Mouse (Mus musculus): Measurements from ENCODE around the gene Igfbp7.
A peak's percentile ranks its signal among the peaks of the same experiment; 100 is the strongest.

Gene Igfbp7

DNA sequence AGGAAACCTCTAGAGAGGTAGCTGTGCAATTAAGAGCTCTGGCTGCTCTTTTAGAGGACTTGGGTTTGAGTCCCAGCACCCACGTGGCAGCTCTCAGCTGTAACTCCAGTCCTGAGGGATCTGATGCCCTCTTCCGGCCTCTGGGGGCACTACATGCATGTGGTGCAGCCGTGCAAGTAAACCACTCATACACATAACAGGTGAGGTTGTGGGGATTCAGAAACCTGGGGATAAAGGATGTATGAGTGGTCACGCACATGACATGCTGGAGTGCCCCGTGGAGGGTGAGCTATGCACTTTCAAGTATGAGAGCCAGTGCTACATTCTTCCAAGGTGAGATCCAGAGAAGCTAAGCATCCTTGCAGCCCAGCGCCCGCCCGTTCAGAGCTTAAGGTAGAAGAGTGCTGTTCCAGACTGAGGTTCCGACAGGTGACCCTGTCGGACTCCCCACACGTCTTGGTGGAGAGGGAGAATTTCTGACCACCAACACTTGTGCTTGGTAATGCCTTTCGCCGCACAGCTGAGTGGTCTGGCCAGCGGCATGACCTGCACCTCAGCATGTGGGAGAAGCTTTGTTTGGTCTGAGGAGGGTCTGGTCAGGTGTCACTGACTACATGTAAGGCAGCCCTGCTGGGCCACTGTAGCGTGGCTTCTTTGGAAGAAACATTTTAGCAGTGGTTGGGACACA, 57.7 kb downstream of the Igfbp7 start:
- DNase-seq (ENCODE audit: low spot score) = no peak

- no peak for DNase-seq (ENCODE audit: low spot score)
Observed at GRCm38 (mm10) chr5:77348901-77349300, 58.9 kb downstream of the Igfbp7 start.

GRCm38 (mm10) chr5:77340033-77340432, 67.8 kb downstream of the Igfbp7 start:
- no peak for DNase-seq (ENCODE audit: low spot score)

DNA sequence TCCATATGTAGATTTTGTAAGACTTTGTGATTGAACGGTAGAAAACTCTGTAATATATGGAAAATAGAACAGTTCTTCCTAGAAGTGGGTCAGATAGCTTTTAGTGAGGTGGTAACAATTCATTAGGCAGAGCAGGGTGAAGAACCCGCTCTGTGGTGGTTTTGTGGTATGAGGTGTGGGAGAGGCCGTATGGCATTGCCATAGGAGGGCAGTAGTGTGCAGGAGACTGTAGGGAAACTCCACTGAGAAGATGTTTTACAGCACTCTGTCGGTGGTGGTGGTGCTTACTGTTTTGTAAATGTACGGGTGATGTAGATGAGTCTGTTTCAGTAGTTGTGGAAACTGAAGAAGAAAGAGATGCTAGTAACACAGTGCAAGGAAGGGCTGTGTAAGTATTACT, 77.7 kb downstream of the Igfbp7 start:
- no peak for DNase-seq (ENCODE audit: low spot score)

DNA sequence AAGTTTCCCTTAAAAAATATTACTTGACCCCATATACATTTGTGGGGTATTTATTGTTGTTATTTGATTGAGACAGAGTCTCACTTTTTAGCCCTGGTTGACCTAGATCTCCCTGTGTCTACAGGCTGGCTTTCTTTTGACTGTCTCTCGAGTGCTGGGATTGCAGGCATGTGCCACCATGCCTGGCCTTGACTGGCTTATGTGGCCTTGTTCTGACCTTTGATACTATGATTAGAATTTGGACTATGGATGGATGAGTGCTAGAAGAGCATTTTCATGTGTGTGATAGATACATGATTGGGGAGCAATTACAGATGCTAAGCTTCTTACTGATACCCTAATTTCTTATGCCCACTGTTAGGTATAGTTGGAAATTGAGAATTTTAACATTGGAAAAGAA, 82.9 kb downstream of the Igfbp7 start:
- DNase-seq (ENCODE audit: low spot score) = no peak

- no peak for DNase-seq (ENCODE audit: low spot score)
Observed at GRCm38 (mm10) chr5:77314986-77315385, 92.9 kb downstream of the Igfbp7 start.

DNA sequence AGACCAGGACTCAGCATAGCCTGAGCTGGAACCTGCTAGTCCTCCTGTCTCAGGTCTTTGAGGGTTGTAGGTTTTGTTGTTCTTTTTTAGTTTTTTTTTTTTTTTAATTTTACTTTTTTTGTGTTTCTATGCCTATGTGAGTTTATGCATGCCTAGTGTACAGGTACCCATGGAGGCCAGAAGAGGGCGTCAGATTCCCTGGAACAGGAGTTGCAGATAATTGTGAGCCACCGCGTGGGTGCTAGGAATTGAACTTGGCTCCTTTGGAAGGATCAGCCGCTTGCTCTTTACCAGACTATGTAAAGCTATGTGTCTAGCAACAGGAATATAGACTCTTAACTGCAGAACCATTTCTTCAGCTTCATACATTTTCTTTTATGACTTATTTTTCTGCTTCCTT, 93.6 kb downstream of the Igfbp7 start:
- no peak for DNase-seq (ENCODE audit: low spot score)

DNA sequence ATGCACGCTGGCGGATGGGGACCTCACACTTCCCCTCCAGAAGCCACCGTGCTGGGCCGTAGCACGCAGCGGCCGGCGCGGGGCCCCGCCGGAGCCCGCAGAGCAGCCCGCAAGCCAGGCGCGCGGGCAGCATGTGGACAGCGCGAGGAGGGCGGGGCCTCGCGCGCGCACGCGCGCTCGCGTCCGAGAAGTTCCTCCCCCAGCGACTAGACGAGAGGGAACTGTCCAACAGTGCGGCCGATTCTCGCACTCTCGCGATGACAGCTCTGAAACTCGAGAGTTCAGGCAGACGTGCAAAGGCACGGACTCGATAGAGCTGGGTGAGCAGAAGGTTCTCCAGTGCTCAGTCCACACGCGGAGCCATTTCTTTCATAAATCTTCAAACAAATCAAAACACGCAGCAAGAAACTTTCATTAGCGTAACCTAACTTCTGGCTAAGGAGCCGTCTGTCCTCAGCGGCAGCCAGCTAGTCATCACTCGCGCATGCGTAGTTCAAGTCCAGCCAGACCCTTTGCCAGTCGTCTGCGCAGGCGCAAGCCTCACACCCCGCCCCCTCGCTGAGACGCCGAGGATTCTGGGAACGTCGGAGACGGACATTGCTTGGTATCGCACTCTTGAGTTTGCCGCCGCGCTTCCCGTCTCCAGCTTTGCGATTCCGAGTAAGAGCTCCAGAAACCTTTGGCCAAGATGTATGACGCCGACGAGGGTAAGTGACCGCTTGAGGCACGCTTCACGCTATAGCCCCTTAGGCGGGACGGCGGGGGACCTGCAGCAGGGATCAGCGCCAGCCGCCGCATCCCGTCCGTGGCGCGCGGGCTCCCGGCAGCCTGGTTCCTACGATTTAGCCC, 97.7 kb downstream of the Igfbp7 start, which contains the start of the genes Noa1 and Polr2b:
TSS of gene Noa1 (minus strand) at position 161 of the 849 bp plus-strand sequence.
TSS of gene Polr2b (plus strand) at position 224 of the 849 bp plus-strand sequence.
- peak; percentile 94 for DNase-seq (ENCODE audit: low spot score)

- no peak for DNase-seq (ENCODE audit: low spot score)
Observed at GRCm38 (mm10) chr5:77309051-77309906, 98.6 kb downstream of the Igfbp7 start.

- no peak for DNase-seq (ENCODE audit: low spot score)
Observed at GRCm38 (mm10) chr5:77307821-77308553, 99.9 kb downstream of the Igfbp7 start.

DNA sequence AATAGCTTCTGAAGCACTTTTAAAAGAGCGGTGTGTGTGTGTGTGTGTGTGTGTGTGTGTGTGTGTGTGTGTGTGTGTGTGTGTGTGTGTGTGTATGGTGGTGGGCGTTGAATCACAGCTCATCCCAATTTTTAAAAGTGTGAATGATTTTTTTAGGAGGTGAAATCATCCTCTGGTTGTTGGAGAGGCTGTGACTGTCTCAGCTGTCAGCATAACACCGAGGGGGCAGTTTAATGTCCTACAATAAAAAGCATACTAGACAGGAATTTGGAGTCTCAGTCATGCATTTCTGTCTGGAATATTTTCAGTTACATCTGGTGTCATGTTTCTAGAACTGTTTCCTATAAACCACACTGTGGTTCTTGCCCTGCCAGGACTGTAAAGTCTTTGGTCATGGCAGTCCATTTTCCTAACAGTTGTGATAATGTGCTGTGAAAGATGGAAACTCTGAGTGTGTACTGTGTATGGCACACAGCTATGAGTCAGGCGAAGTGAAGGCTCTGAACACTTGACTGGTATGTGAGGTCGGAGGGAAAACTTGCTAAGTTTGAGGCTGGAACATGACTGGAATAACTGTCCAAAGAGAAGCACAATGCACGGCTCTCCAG, 106.4 kb downstream of the Igfbp7 start:
- DNase-seq (ENCODE audit: low spot score) = no peak

- no peak for DNase-seq (ENCODE audit: low spot score)
Observed at GRCm38 (mm10) chr5:77299486-77299885, 108.4 kb downstream of the Igfbp7 start.
